Mouse (Mus musculus): Measurements from ENCODE around the gene E2f8.

DNA sequence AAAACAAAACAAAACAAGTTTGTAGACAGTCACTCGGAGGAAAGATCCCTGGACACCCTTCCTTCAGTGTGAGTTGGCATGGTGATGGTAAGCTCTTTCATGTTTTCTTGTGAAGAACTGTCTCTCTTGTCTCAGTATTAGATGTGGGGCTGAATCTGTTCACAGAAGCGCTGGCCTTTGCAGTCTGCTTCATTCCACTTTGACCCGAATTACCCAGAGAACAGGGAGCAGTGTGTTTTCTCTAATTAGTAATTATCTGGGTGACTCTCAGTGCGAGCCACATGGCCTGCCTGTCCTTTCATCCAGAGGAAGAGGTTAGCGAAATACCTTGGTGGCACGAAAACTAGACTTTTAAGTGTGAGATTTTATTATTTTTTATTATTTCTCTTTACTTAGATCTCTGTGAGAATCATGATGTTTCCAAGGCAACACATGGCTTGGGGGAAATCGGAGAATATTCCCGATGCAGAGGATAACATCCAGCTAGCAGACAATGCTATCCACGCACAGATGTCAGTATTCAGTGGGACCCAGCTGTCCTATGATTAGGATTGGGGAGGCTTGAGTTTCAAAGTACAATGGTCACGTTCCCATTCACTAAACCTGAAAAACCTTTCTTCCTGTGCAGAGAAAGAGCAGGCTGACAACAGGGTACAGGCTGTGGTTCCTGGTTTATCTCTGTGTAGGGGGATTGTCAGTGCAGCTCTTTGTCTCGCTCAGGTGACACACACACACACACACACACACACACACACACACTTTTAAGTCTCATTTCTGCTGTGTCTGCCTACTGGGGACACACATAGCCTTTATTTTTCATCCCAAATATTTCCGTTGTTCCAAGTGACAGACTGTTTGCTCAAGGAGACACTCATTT lies 33.5 kb upstream of the E2f8 start:
- TF ChIP-seq POLR2A (IDR thresholded peaks at IDR 0.05; ENCODE audit: borderline replicate concordance, extremely low read depth, insufficient read depth, insufficient read length, poor library complexity, severe bottlenecking) (no peak), CTCF (IDR thresholded peaks at IDR 0.05; ENCODE audit: borderline replicate concordance, extremely low read depth, insufficient read depth, insufficient read length) (no peak)

All from brain, embryonic 14.5 days (tissue).